Mouse (Mus musculus): ENCODE measurements at regions not wholly inside any gene's neighbourhood (a gene's known extent, or its start where the extent isn't known, plus 50 kb on each side); places are given as distances from the start of the nearest gene placed in this dataset.

GRCm38 (mm10) chr2:28141975-28142374 lies 50.8 kb upstream of the Olfm1 start:
- H3K4me2 ChIP-seq (ENCODE audit: low read depth, low read length, poor library complexity, severe bottlenecking): no peak overlapping the region
- no peak overlapping the region for H3K9ac ChIP-seq (replicated peaks; ENCODE audit: low read length, poor library complexity, severe bottlenecking)
- no peak overlapping the region for H3K4me3 ChIP-seq (ENCODE audit: low read depth, low read length)
- TF ChIP-seq CTCF (IDR thresholded peaks at IDR 0.05): no peak
- H3K4me1 ChIP-seq (ENCODE audit: insufficient read depth, low read length): no peaks in the 10 kb centered on the region; the same call in 1 of the 2 replicates
- no peaks in the 10 kb centered on the region for H3K27me3 ChIP-seq (ENCODE audit: insufficient read depth, low read length)
- no peak for ATAC-seq (ENCODE audit: low FRiP score)
- no peaks in the 10 kb centered on the region for H3K36me3 ChIP-seq (ENCODE audit: insufficient read depth, low read length)
- no peak overlapping the region for H3K27ac ChIP-seq (ENCODE audit: low read depth, low read length)
- 36% methylated on average over 4 of the region's 4 CpGs for WGBS
- H3K9me3 ChIP-seq (ENCODE audit: low read length): no peaks in the 10 kb centered on the region
- no peak for DNase-seq (ENCODE audit: low spot score)

GRCm38 (mm10) chr2:28141556-28141955 lies 51.2 kb upstream of the Olfm1 start:
- H3K9ac ChIP-seq (replicated peaks; ENCODE audit: low read length, poor library complexity, severe bottlenecking): no peak overlapping the region
- WGBS: 35% methylated on average over 4 of the region's 4 CpGs
- H3K27ac ChIP-seq (ENCODE audit: low read depth, low read length): no peak overlapping the region
- no peak for ATAC-seq (ENCODE audit: low FRiP score)
- H3K4me2 ChIP-seq (ENCODE audit: low read depth, low read length, poor library complexity, severe bottlenecking): no peak overlapping the region
- no peak for DNase-seq (ENCODE audit: low spot score)
- no peak for TF ChIP-seq CTCF (IDR thresholded peaks at IDR 0.05)
- H3K27me3 ChIP-seq (ENCODE audit: insufficient read depth, low read length): no peaks in the 10 kb centered on the region
- no peaks in the 10 kb centered on the region for H3K36me3 ChIP-seq (ENCODE audit: insufficient read depth, low read length)
- no peaks in the 10 kb centered on the region; the same call in 1 of the 2 replicates for H3K4me1 ChIP-seq (ENCODE audit: insufficient read depth, low read length)
- H3K9me3 ChIP-seq (ENCODE audit: low read length): no peaks in the 10 kb centered on the region
- H3K4me3 ChIP-seq (ENCODE audit: low read depth, low read length): no peak overlapping the region

GRCm38 (mm10) chr2:28138583-28138982 lies 53.9 kb upstream of the Fcnb start:
- ATAC-seq (ENCODE audit: low FRiP score) (no peak), DNase-seq (ENCODE audit: low spot score) (peak; percentile 76)
- no peak overlapping the region for H3K27ac ChIP-seq (ENCODE audit: low read depth, low read length)
- no peak overlapping the region for H3K9ac ChIP-seq (replicated peaks; ENCODE audit: low read length, poor library complexity, severe bottlenecking)
- no peaks in the 10 kb centered on the region for H3K9me3 ChIP-seq (ENCODE audit: low read length)
- H3K4me2 ChIP-seq (ENCODE audit: low read depth, low read length, poor library complexity, severe bottlenecking): no peak overlapping the region
- H3K27me3 ChIP-seq (ENCODE audit: insufficient read depth, low read length): no peaks in the 10 kb centered on the region
- no peak overlapping the region for H3K4me3 ChIP-seq (ENCODE audit: low read depth, low read length)
- H3K4me1 ChIP-seq (ENCODE audit: insufficient read depth, low read length): no peaks in the 10 kb centered on the region; the same call in 1 of the 2 replicates
- H3K36me3 ChIP-seq (ENCODE audit: insufficient read depth, low read length): no peaks in the 10 kb centered on the region
- no peak for TF ChIP-seq CTCF (IDR thresholded peaks at IDR 0.05)
- 41% methylated on average over 6 of the region's 6 CpGs for WGBS

GRCm38 (mm10) chr2:28134605-28135004 lies 49.9 kb upstream of the Fcnb start:
- ATAC-seq (ENCODE audit: low FRiP score): no peak
- 91% methylated on average over 1 of the region's 1 CpGs for WGBS
- DNase-seq (ENCODE audit: low spot score): no peak
- Histone ChIP-seq H3K36me3 (ENCODE audit: insufficient read depth, low read length) (no peaks in the 10 kb centered on the region), H3K27me3 (ENCODE audit: insufficient read depth, low read length) (no peaks in the 10 kb centered on the region), H3K4me2 (ENCODE audit: low read depth, low read length, poor library complexity, severe bottlenecking) (no peak overlapping the region), H3K4me1 (ENCODE audit: insufficient read depth, low read length) (no peaks in the 10 kb centered on the region; the same call in 1 of the 2 replicates), H3K9me3 (ENCODE audit: low read length) (no peaks in the 10 kb centered on the region), H3K4me3 (ENCODE audit: low read depth, low read length) (no peak overlapping the region), H3K9ac (replicated peaks; ENCODE audit: low read length, poor library complexity, severe bottlenecking) (no peak overlapping the region), H3K27ac (ENCODE audit: low read depth, low read length) (no peak overlapping the region)
- TF ChIP-seq CTCF (IDR thresholded peaks at IDR 0.05): no peak

Data from midbrain, postnatal 0 days (tissue).